Mouse (Mus musculus): Measurements from ENCODE around the gene Cggbp1. TPM values are rescaled to one million over a fixed set of nuclear protein-coding genes. Genes with fewer than 3 reads are reported as not detected.
"Not testable (repeated sequence)": the region's sequence is repeated elsewhere in the genome, so short reads cannot be mapped to it uniquely, and the experiment has no call there.

Gene Cggbp1
- polyA plus RNA-seq, 1 experiment, result 16.2 TPM

DNA sequence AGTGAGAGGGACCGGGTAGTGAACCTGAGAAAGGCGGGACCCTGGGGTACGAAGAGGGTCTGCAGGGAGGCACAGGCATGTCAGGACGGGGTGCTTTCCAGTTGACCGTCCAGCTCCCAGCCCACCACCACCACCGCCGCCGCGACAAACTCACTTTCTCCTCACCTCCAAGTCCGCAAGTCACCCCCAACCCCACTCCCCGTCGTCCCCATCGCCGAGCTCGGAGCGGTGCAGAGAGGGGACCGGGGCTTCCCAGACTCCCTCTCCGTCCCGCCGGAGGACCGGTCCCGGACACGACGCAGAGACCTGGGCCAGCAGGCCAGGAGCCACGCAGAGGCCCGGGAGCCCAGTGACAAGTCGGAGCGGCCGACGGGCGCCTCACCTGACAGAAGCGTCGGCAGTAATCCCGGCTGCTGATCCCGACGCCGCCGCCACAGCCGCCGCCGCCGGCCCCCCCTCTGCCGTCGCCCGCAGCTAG is 672 bp upstream of the Cggbp1 start:
- H3K36me3 ChIP-seq (ENCODE audit: control insufficient read depth, insufficient read depth, low read length), result peaks cover 10% of the 10 kb centered on the region
- no peaks in the 10 kb centered on the region for H3K27me3 ChIP-seq (ENCODE audit: control insufficient read depth, insufficient read depth, low read length)
- WGBS, result under 1% methylated on average over 45 of the region's 45 CpGs
- TF ChIP-seq POLR2A (IDR thresholded peaks at IDR 0.05; ENCODE audit: control insufficient read depth, extremely low read depth, insufficient read depth, low read length, poor library complexity) (no peak), CTCF (IDR thresholded peaks at IDR 0.05; ENCODE audit: borderline replicate concordance, control insufficient read depth, extremely low read depth, insufficient read depth, low read length, poor library complexity) (no peak)
- H3K4me3 ChIP-seq (ENCODE audit: control insufficient read depth, insufficient read depth, low read length), result peak overlapping the region; percentile 74
- H3K27ac ChIP-seq (ENCODE audit: control insufficient read depth, insufficient read depth, low read length), result peak overlapping the region; percentile 10; the same call in 1 of the 2 replicates
- DNase-seq, result no peak
- H3K4me1 ChIP-seq (replicated peaks; ENCODE audit: control insufficient read depth, insufficient read depth, low read length), result peaks cover 6% of the 10 kb centered on the region

DNA sequence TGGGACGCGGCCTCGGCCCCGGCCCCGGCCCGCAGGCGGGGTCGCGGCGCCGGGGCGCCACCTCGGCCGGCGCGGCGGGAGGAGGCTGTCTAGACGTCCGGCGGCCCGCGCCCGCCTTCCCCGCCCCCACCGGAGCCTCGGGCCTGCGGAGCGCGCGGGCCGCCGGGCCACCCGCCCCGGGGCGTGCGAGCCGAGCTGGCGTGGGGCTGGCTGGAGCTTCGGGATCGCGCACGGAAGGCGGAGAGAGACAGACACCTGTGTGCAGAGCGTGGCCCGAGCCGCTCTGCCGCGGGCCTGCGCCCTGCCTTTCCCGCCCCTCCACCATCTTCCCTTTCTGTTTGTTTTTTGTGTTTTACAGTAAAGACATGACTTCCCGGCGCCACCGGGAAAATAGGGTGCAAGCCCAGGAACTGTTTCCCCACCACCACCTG is 660 bp downstream of the Cggbp1 start:
- under 1% methylated on average over 36 of the region's 53 CpGs for whole genome bisulfite sequencing
- no peaks in the 10 kb centered on the region for H3K27me3 ChIP-seq (ENCODE audit: control insufficient read depth, insufficient read depth, low read length)
- H3K4me1 ChIP-seq (replicated peaks; ENCODE audit: control insufficient read depth, insufficient read depth, low read length), result peaks cover 6% of the 10 kb centered on the region
- DNase-seq, result peak; percentile 50
- peak overlapping the region; percentile 63; the same call in 1 of the 2 replicates for H3K27ac ChIP-seq (ENCODE audit: control insufficient read depth, insufficient read depth, low read length)
- H3K4me3 ChIP-seq (ENCODE audit: control insufficient read depth, insufficient read depth, low read length), result peak overlapping the region; percentile 97
- TF ChIP-seq CTCF (IDR thresholded peaks at IDR 0.05; ENCODE audit: borderline replicate concordance, control insufficient read depth, extremely low read depth, insufficient read depth, low read length, poor library complexity) (no peak), POLR2A (IDR thresholded peaks at IDR 0.05; ENCODE audit: control insufficient read depth, extremely low read depth, insufficient read depth, low read length, poor library complexity) (no peak)
- H3K36me3 ChIP-seq (ENCODE audit: control insufficient read depth, insufficient read depth, low read length), result peaks cover 19% of the 10 kb centered on the region

DNA sequence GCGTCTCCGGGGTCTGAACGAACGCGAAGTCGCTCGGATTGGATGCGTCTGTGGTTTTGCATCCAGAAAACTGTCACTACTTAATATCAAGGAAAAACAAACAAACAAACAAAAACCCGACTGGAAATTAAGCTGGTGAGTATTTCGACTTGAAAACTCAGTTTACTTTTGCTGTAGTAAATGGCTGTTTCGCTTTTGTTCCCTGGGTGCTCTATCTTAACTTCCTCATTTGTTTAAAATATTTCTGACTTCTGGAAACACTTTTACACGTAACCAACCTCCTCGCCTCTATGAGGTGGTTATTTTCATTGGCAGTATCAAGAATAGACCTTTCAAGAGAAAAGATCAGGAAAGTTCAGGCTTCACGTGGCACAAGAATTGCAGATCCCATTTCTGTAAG is 1.1 kb downstream of the Cggbp1 start:
- Histone ChIP-seq H3K4me3 (ENCODE audit: control insufficient read depth, insufficient read depth, low read length) (peak overlapping the region; percentile 97), H3K27ac (ENCODE audit: control insufficient read depth, insufficient read depth, low read length) (peak overlapping the region; percentile 63; the same call in 1 of the 2 replicates), H3K4me1 (replicated peaks; ENCODE audit: control insufficient read depth, insufficient read depth, low read length) (peaks cover 6% of the 10 kb centered on the region), H3K27me3 (ENCODE audit: control insufficient read depth, insufficient read depth, low read length) (no peaks in the 10 kb centered on the region), H3K36me3 (ENCODE audit: control insufficient read depth, insufficient read depth, low read length) (peaks cover 23% of the 10 kb centered on the region)
- under 1% methylated on average over 14 of the region's 14 CpGs for WGBS
- DNase-seq, result no peak
- TF ChIP-seq CTCF (IDR thresholded peaks at IDR 0.05; ENCODE audit: borderline replicate concordance, control insufficient read depth, extremely low read depth, insufficient read depth, low read length, poor library complexity), result no peak
- no peak for TF ChIP-seq POLR2A (IDR thresholded peaks at IDR 0.05; ENCODE audit: control insufficient read depth, extremely low read depth, insufficient read depth, low read length, poor library complexity)

DNA sequence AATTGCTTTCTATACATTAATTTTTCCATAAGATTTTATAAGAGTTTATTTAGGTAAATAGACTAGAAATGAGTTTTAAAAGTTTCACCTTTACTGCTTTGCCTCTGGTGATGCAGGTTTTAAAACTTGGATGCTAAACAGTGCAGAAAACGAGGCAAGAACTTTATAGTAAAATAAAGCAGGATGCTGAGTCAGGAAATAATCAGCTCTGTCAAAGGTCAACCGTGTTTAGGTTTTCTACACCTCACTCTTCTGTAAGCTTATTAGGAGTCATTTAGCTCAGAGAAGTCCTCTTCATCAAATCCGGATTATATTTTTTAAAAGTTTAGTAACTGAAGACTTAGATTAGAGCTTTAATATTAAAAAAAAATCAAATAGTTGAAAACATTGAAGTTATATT is 5.2 kb downstream of the Cggbp1 start:
- DNase-seq, result no peak
- Histone ChIP-seq H3K27me3 (ENCODE audit: control insufficient read depth, insufficient read depth, low read length) (no peaks in the 10 kb centered on the region), H3K4me1 (replicated peaks; ENCODE audit: control insufficient read depth, insufficient read depth, low read length) (peaks cover 2% of the 10 kb centered on the region; the same call in 1 of the 2 replicates), H3K27ac (ENCODE audit: control insufficient read depth, insufficient read depth, low read length) (no peak overlapping the region), H3K4me3 (ENCODE audit: control insufficient read depth, insufficient read depth, low read length) (no peak overlapping the region), H3K36me3 (ENCODE audit: control insufficient read depth, insufficient read depth, low read length) (peaks cover 23% of the 10 kb centered on the region)
- TF ChIP-seq CTCF (IDR thresholded peaks at IDR 0.05; ENCODE audit: borderline replicate concordance, control insufficient read depth, extremely low read depth, insufficient read depth, low read length, poor library complexity), result no peak
- no peak for TF ChIP-seq POLR2A (IDR thresholded peaks at IDR 0.05; ENCODE audit: control insufficient read depth, extremely low read depth, insufficient read depth, low read length, poor library complexity)
- 92% methylated on average over 3 of the region's 3 CpGs for WGBS

DNA sequence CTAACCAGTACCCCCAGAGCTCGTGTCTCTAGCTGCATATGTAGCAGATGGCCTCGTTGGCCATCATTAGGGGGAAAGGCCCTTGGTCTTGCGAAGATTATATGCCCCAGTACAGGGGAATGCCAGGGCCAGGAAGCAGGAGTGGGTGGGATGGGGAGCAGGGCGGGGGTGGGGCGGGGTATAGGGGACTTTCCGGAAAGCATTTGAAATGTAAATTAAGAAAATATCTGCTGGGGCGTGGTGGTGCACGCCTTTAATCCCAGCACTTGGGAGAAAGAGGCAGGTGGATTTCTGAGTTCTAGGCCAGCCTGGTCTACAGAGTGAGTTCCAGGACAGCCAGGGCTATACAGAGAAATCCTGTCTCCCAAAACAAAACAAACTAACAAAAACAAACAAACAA is 14.0 kb downstream of the Cggbp1 start:
- H3K27me3 ChIP-seq (ENCODE audit: control insufficient read depth, insufficient read depth, low read length); H3K4me3 ChIP-seq (ENCODE audit: control insufficient read depth, insufficient read depth, low read length); H3K36me3 ChIP-seq (ENCODE audit: control insufficient read depth, insufficient read depth, low read length); DNase-seq; H3K4me1 ChIP-seq (replicated peaks; ENCODE audit: control insufficient read depth, insufficient read depth, low read length); H3K27ac ChIP-seq (ENCODE audit: control insufficient read depth, insufficient read depth, low read length): not testable (repeated sequence)
- WGBS, result 94% methylated on average over 8 of the region's 8 CpGs

DNA sequence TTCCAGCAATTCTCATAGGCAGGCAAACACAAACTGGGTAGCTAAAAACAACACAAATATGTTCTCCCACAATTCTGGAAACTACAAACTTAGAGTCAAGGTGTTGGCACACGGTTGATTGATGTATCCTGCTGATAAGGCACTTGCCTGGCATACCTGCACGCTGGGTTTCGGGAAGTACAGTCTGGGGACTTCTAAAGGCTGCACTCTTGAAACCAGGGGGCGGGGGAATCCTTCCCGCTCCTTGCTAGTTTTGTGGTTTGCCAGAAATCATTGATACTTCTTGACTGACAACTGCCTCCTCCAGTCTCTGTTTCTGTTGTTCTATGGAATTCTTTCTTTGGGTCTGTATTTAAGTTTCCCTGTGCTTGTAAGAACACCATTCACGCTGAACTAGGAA is 16.8 kb downstream of the Cggbp1 start:
- Histone ChIP-seq H3K27ac (ENCODE audit: control insufficient read depth, insufficient read depth, low read length) (no peak overlapping the region), H3K4me3 (ENCODE audit: control insufficient read depth, insufficient read depth, low read length) (no peak overlapping the region), H3K36me3 (ENCODE audit: control insufficient read depth, insufficient read depth, low read length) (no peaks in the 10 kb centered on the region), H3K27me3 (ENCODE audit: control insufficient read depth, insufficient read depth, low read length) (no peaks in the 10 kb centered on the region), H3K4me1 (replicated peaks; ENCODE audit: control insufficient read depth, insufficient read depth, low read length) (peaks cover 3% of the 10 kb centered on the region; the same call in 1 of the 2 replicates)
- WGBS, result 67% methylated on average over 6 of the region's 6 CpGs
- no peak for TF ChIP-seq CTCF (IDR thresholded peaks at IDR 0.05; ENCODE audit: borderline replicate concordance, control insufficient read depth, extremely low read depth, insufficient read depth, low read length, poor library complexity)
- no peak for TF ChIP-seq POLR2A (IDR thresholded peaks at IDR 0.05; ENCODE audit: control insufficient read depth, extremely low read depth, insufficient read depth, low read length, poor library complexity)
- DNase-seq, result no peak

DNA sequence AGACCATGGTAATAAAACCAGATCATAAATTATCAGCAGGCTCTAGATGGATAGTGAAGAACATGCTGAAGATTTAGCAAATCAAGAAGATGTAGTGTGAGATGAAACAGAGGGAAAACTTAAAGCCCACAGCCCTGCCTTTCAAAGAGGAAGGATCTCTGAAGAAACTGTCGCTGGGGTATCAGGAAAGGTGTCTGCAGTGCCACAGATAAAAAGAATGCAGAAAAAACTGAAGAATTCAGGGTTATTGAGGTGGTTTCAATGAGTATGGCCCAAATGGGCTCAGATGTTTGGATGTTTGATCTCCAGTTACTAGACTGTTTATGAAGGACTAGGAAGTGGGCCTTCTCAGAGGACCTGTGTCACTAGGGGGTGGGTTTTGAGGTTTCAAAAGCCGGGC is 17.8 kb downstream of the Cggbp1 start:
- H3K4me1 ChIP-seq (replicated peaks; ENCODE audit: control insufficient read depth, insufficient read depth, low read length), result peaks cover 3% of the 10 kb centered on the region; the same call in 1 of the 2 replicates
- DNase-seq, result no peak
- no peak overlapping the region for H3K27ac ChIP-seq (ENCODE audit: control insufficient read depth, insufficient read depth, low read length)
- no peak overlapping the region for H3K4me3 ChIP-seq (ENCODE audit: control insufficient read depth, insufficient read depth, low read length)
- 29% methylated on average over 2 of the region's 2 CpGs for WGBS
- no peak for TF ChIP-seq POLR2A (IDR thresholded peaks at IDR 0.05; ENCODE audit: control insufficient read depth, extremely low read depth, insufficient read depth, low read length, poor library complexity)
- no peak for TF ChIP-seq CTCF (IDR thresholded peaks at IDR 0.05; ENCODE audit: borderline replicate concordance, control insufficient read depth, extremely low read depth, insufficient read depth, low read length, poor library complexity)
- H3K27me3 ChIP-seq (ENCODE audit: control insufficient read depth, insufficient read depth, low read length), result no peaks in the 10 kb centered on the region
- H3K36me3 ChIP-seq (ENCODE audit: control insufficient read depth, insufficient read depth, low read length), result no peaks in the 10 kb centered on the region

Data from thymus, adult 2 months (tissue).